Mouse (Mus musculus) heart, postnatal 0 days (tissue): ENCODE measurements around the gene Dmtf1. TPM values are rescaled to one million over a fixed set of nuclear protein-coding genes. Genes with fewer than 3 reads are reported as not detected.

Experiments used
- ATAC-seq: fragments of 200-750 bp; cut with Nextera tagmentation; 2 replicates; pipeline ENCODE4 v1.8.0; 2017; ENCODE audit warnings: low read depth, moderate number of reproducible peaks, moderate library complexity; ENCODE audit not compliant: insufficient read depth
- DNase-seq: peaks from one replicate; pipeline ENCODE4 v3.0.0-alpha.2; 2016; ENCODE audit warnings: low spot score
- H3K27ac ChIP-seq: fragments of 300-500 bp; sonication (generic); 2 replicates; pipeline ENCODE4 v1.5.1; 2014; ENCODE audit warnings: low read depth, mild to moderate bottlenecking
- H3K27me3 ChIP-seq: fragments of 300-500 bp; sonication (generic); 2 replicates; pipeline ENCODE4 v1.6.1; 2014; ENCODE audit warnings: low read length, mixed read lengths; ENCODE audit not compliant: control insufficient read depth, insufficient read depth
- H3K36me3 ChIP-seq: fragments of 300-500 bp; sonication (generic); replicated peaks from 2 replicates; pipeline ENCODE4 v1.6.1; 2014; ENCODE audit warnings: low read length, mixed read lengths; ENCODE audit not compliant: control insufficient read depth, insufficient read depth
- H3K4me1 ChIP-seq: fragments of 300-500 bp; sonication (generic); 2 replicates; pipeline ENCODE4 v1.6.1; 2014; ENCODE audit warnings: antibody characterized with exemption; ENCODE audit not compliant: control insufficient read depth, insufficient read depth
- H3K4me2 ChIP-seq: fragments of 300-500 bp; sonication (generic); 2 replicates; pipeline ENCODE4 v1.6.1; 2014; ENCODE audit warnings: low read depth, mild to moderate bottlenecking, low read length, moderate library complexity
- H3K4me3 ChIP-seq: fragments of 300-500 bp; sonication (generic); 2 replicates; pipeline ENCODE4 v1.5.1; 2014; ENCODE audit warnings: low read depth, low read length
- H3K9ac ChIP-seq: fragments of 300-500 bp; sonication (generic); replicated peaks from 2 replicates; pipeline ENCODE4 v1.6.1; 2014; ENCODE audit warnings: low read depth, low read length, mixed read lengths
- H3K9me3 ChIP-seq: fragments of 300-500 bp; sonication (generic); replicated peaks from 2 replicates; pipeline ENCODE4 v1.6.1; 2016; ENCODE audit warnings: low read length; ENCODE audit not compliant: control insufficient read depth
- CTCF ChIP-seq: IDR thresholded peaks from 2 replicates; pipeline ENCODE4 v1.5.1; 2016; ENCODE audit warnings: antibody characterized with exemption, control low read depth, low read depth
- EP300 ChIP-seq: IDR thresholded peaks from 2 replicates; pipeline ENCODE4 v1.6.1; 2016; ENCODE audit warnings: antibody characterized with exemption, low read depth
- WGBS: fragments of 180-500 bp; shearing (Covaris S2); extraction: QIAGEN DNeasy Blood & Tissue Kit; methylation state at CpG from one replicate; pipeline ENCODE4 v1.1.7; 2014; 5-methylcytosine and 5-hydroxymethylcytosine counted together
- polyA plus RNA-seq: library from polyadenylated mRNA; unstranded; fragments of >200 nt; fragmentation: Nextera tagmentation; extraction: Ambion mirVana; gene quantifications from 2 replicates; pipeline ENCODE4 v1.2.1, GENCODE M21; 2015
- total RNA-seq: library from RNA; depleted of rRNA; stranded (reverse); fragments of >200 nt; gene quantifications from 2 replicates; pipeline ENCODE4 v1.2.3, GENCODE M21; 2014; ENCODE audit warnings: low replicate concordance

The Dmtf1 gene
- total and polyA plus RNA-seq, 2 experiments from 2014 or later: 12.5 to 22.2 TPM

GRCm38 (mm10) chr5:9163411-9163810 is 1.8 kb upstream of the Dmtf1 start:
- no peak for DNase-seq
- Histone ChIP-seq H3K9ac (no peak overlapping the region), H3K4me3 (no peak overlapping the region), H3K36me3 (no peaks in the 10 kb centered on the region), H3K9me3 (no peaks in the 10 kb centered on the region), H3K27ac (no peak overlapping the region), H3K4me2 (no peak overlapping the region), H3K27me3 (no peaks in the 10 kb centered on the region), H3K4me1 (peaks cover 7% of the 10 kb centered on the region; the same call in 1 of the 2 replicates)
- 84% methylated on average over 3 of the region's 3 CpGs for WGBS
- no peak for TF ChIP-seq EP300
- TF ChIP-seq CTCF: no peak
- ATAC-seq: no peak

DNA sequence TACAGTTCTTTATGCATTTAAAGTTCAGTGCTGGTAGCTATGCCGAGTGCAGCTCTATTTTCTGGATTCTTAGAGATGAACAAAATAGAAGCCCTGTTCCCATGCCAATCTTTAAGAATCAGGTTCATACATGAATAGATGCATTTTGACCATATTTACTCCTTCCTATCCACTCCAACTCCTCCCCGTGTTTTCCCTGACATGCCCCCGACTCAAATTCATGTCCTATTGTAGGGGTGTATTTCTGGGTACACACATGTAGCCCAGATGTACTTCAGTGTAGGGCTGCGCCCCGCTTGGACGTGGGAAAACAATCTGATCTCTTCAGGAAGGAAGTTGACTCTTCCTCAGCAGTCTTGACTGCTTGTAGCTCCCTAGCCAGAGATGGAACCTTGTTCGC is 512 bp upstream of the Dmtf1 start:
- Histone ChIP-seq H3K4me3 (peak overlapping the region; percentile 94), H3K4me2 (peak overlapping the region; percentile 73), H3K4me1 (peaks cover 7% of the 10 kb centered on the region; the same call in 1 of the 2 replicates), H3K9me3 (no peaks in the 10 kb centered on the region), H3K36me3 (no peaks in the 10 kb centered on the region), H3K27ac (peak overlapping the region; percentile 100), H3K9ac (peak overlapping the region; percentile 64), H3K27me3 (no peaks in the 10 kb centered on the region)
- ATAC-seq (peak; percentile 6), DNase-seq (peak; percentile 22)
- peak; percentile 10; the same call in 1 of the 2 replicates for TF ChIP-seq CTCF
- no peak for TF ChIP-seq EP300
- WGBS: 8% methylated on average over 7 of the region's 7 CpGs

- ATAC-seq: peak; percentile 64
Observed at GRCm38 (mm10) chr5:9160831-9161455, 633 bp downstream of the Dmtf1 start.

GRCm38 (mm10) chr5:9157336-9157735 is 4.2 kb downstream of the Dmtf1 start:
- 80% methylated on average over 1 of the region's 1 CpGs for WGBS
- no peaks in the 10 kb centered on the region for H3K36me3 ChIP-seq
- H3K9me3 ChIP-seq: no peaks in the 10 kb centered on the region
- H3K4me2 ChIP-seq: no peak overlapping the region
- no peaks in the 10 kb centered on the region for H3K27me3 ChIP-seq
- DNase-seq (no peak), ATAC-seq (no peak)
- no peak overlapping the region for H3K4me3 ChIP-seq
- no peak overlapping the region for H3K9ac ChIP-seq
- TF ChIP-seq EP300 (no peak), CTCF (no peak)
- H3K27ac ChIP-seq: no peak overlapping the region
- H3K4me1 ChIP-seq: peaks cover 5% of the 10 kb centered on the region; the same call in 1 of the 2 replicates

More at GRCm38 (mm10) chr5:9160831-9161455, 633 bp downstream of the Dmtf1 start:
- Histone ChIP-seq H3K4me3 (peak overlapping the region; percentile 94), H3K4me1 (peaks cover 7% of the 10 kb centered on the region; the same call in 1 of the 2 replicates), H3K27ac (peak overlapping the region; percentile 100), H3K36me3 (no peaks in the 10 kb centered on the region), H3K9me3 (no peaks in the 10 kb centered on the region), H3K27me3 (no peaks in the 10 kb centered on the region), H3K9ac (peak overlapping the region; percentile 96), H3K4me2 (peak overlapping the region; percentile 73)
- under 1% methylated on average over 54 of the region's 55 CpGs for WGBS
- peak; percentile 35 for DNase-seq
- TF ChIP-seq EP300 (no peak), CTCF (no peak)

- DNase-seq: no peak
- TF ChIP-seq CTCF (no peak), EP300 (no peak)
Observed at GRCm38 (mm10) chr5:9156746-9157145, 4.8 kb downstream of the Dmtf1 start.

More at GRCm38 (mm10) chr5:9156746-9157145, 4.8 kb downstream of the Dmtf1 start:
- 0 out of 2 replicates have a peak, but pooled peaks cover 2% of the 10 kb centered on the region for H3K4me1 ChIP-seq
- no peak overlapping the region for H3K4me2 ChIP-seq
- no peak overlapping the region for H3K27ac ChIP-seq
- no peaks in the 10 kb centered on the region for H3K9me3 ChIP-seq
- no peak overlapping the region for H3K4me3 ChIP-seq
- no peaks in the 10 kb centered on the region for H3K27me3 ChIP-seq
- ATAC-seq: no peak
- H3K9ac ChIP-seq: no peak overlapping the region
- H3K36me3 ChIP-seq: no peaks in the 10 kb centered on the region
